Mouse (Mus musculus) cerebellum, adult 11-12 months (tissue): Measurements from ENCODE around the gene F2rl3.
A peak's percentile ranks its signal among the peaks of the same experiment; 100 is the strongest.

ENCODE experiments used
- DNase-seq: peaks from one replicate; pipeline ENCODE4 v3.0.0; 2022

Gene F2rl3

GRCm38 (mm10) chr8:72761322-72762051 is at the start of gene F2rl3:
TSS of gene F2rl3 (plus strand) at chr8:72761880.
- no peak for DNase-seq

- DNase-seq, result no peak
Measured at GRCm38 (mm10) chr8:72712569-72712968, 49.1 kb upstream of the F2rl3 start.

- no peak for DNase-seq
Measured at GRCm38 (mm10) chr8:72716594-72716993, 45.1 kb upstream of the F2rl3 start.

GRCm38 (mm10) chr8:72720541-72720940 is 41.1 kb upstream of the F2rl3 start:
- no peak for DNase-seq

DNA sequence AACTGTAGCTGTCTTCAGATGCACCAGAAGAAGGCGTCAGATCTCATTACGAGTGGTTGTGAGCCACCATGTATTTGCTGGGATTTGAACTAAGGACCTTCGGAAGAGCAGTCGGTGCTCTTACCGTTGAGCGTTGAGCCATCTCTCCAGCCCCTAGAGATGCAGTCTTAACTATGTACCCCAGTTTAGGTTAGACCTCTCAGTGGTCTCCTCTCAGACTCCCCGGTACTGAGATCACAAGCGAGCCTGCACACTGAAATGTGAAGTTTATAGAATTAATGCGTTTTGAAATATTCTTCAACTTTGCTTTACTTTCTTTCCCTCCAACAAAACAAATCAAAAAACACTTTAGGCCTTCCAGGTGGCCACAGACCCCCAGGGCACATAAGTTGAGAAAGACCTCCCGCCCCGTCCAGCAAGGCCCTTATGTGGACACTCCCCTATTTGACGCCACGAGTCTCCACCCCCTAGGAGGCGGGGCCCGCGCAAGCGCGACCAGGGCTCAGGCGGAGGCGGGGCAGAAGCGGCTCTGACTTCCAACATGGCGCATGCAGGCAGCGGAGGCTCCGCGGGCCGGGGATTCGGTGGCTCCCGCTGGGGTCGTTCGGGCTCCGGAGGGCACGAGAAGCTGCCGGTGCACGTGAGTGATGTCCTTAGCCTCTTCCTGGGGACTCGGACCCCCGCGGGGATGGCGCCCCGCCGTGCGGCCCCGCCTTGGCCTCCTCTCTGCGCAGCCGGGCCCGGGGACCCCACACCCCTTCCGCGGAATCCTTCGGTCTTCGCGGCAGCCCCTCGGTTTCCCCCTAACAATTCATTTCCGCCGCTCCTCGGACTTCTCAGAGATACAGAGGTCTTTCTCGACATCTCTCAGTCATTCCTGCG is 38.7 kb upstream of the F2rl3 start, which contains the start of gene Sin3b:
Gene Sin3b, plus strand, starts transcription at position 517 of the 882 bp plus-strand sequence.
- peak; percentile 92 for DNase-seq

DNA sequence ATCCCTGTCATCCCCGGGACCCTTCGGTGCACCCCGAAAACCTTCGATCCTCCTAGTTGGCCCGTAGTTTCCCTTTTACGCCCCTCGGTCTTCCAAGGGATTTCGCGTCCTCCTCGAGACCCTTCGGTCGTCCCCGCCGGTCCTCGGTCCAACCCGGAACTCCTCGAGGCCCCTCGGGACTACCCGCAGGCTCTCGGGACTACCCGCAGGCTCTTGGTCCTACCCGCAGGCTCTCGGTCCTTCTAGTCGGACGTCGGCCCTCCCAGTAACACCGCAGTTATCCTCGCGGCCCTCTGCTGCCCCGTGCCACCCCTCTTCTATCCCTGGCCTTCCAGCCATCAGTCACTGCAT is 38.1 kb upstream of the F2rl3 start:
- DNase-seq, result peak; percentile 28

GRCm38 (mm10) chr8:72728636-72729035 is 33.0 kb upstream of the F2rl3 start:
- no peak for DNase-seq

DNA sequence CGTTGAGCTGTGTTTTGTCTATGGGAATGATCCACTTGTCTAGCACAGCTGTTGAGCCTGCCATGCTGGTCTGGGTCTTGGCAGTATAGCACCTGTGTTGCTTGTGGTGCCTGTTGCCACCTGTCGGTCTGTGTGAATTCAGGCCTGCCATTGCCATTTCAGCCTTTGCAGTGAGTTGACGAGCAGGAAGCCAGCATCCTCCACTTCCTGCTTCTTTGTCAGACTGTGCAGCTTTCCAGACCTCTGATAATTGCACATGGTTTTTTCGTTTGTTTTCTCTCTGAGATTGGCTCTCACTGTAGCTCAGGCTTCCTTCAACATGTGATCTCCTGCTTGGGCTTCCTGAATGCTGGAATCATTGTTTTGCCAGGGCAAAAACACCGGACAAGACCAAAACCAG is 26.7 kb upstream of the F2rl3 start:
- DNase-seq, result no peak

- DNase-seq, result no peak
Measured at GRCm38 (mm10) chr8:72736868-72737267, 24.8 kb upstream of the F2rl3 start.

GRCm38 (mm10) chr8:72746061-72746460 is 15.6 kb upstream of the F2rl3 start:
- DNase-seq, result peak; percentile 37

DNA sequence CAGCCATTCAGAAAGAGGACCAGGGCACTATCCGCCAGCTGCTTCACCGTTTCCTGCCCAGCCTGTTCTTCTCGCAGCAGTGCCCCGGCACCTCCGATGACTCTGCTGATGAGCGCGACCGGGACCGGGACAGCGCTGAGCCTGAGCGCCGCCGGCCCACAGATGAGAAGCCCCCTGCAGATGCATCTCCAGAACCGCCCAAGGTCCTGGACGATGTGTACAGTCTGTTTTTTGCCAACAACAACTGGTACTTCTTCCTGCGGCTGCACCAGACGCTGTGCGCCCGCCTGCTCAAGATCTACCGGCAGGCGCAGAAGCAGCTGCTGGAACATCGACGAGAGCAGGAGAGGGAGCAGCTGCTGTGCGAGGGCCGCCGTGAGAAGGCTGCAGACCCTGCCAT is 11.8 kb upstream of the F2rl3 start:
- DNase-seq, result no peak

DNA sequence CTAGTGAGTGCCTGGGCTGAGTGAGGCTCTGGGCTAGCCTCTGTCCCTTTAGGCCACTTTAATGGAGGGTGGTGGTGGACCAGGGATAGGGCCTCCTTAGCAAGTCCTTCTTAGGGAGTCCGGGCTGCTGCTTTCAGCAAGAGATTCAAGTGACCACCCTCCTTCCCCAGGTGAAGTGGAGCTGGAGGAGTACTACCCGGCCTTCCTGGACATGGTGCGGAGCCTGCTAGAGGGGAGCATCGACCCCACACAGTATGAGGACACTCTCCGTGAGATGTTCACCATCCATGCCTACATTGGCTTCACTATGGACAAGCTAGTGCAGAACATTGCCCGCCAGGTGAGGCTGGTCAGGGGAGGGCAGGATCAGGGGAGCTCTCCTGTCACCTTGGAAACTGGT is 11.4 kb upstream of the F2rl3 start:
- DNase-seq, result no peak

DNA sequence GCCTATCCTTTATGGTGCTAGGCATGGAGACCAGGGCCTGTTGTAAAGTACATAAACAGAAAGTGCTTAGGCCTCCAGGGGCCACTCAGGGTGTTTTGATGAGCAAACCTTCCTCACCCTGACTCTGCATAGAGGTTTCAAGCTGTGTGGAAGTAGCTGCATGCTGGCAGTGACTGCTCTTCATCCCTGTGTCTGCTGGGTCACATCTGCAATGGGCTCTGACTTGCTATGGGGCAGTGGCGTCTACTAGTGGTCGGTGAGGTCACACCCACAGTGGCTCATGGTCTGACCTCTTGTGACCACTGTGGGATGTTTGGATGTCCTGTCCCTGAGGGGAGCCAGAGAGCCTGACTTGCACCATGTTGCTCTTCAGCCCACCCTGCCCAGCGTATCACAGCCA is 10.6 kb upstream of the F2rl3 start:
- DNase-seq, result no peak

DNA sequence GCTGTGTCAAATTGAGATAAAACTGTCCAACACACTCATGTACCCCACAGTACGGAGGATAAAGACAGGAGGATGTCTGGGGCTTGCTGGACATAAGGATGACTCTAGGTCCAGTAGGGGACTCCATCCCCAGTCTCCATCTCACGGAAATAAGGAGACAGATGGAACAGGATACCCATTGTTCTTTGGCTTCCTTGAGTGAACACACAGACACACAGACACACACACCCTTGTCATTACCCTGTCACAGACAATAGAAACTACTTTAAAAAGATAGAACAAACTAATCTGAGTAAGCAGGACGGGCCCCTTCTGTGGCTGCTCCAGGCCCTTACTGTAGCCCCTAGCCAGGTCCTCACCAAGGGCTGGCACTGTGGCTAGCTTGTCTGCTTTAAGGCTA is 9.4 kb upstream of the F2rl3 start:
- DNase-seq, result peak; percentile 1

- DNase-seq, result peak; percentile 1
Measured at GRCm38 (mm10) chr8:72753165-72753564, 8.5 kb upstream of the F2rl3 start.

GRCm38 (mm10) chr8:72753781-72754180 is 7.9 kb upstream of the F2rl3 start:
- DNase-seq, result no peak

DNA sequence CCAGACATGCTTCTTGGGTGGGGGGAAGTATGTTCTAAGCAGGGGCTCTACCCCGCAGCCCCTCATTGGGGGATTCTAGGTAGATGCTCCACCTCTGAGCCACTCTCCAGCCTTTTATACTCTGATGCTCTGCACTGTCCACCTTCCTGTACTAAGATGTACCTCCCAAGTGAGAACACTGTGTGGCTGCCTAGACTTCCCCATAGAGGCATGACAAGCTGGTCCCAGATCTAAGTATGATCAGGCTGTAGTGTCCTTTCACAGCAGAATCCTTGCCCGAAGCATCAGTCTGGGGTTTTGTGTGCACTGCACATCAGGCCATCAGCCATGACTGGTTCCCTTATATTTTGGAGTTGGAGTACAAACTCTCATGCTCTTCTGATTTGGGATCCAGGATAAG is 5.6 kb upstream of the F2rl3 start:
- no peak for DNase-seq

DNA sequence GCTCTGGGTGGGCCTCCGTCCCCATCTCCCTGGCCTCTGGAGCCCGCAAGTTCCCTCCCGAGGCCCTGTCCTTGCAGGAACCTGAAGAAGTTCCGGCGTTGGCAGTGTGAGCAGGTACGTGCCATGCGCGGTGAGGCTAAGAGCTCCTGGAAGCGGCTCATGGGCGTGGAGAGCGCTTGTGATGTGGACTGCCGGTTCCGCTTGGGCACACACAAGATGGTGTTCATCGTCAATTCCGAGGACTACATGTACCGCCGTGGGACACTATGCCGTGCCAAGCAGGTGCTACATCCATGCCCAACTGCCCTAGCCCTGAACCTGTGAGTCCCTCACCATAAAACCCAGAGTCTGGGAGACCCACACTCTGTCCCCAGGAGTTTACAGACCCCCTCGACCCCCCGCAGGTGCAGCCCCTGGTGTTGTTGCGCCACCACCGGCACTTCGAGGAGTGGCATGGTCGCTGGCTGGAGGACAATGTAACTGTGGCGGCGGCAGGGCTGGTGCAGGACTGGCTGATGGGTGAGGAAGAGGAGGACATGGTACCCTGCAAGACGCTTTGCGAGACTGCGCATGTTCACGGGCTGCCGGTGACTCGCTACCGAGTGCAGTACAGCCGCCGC is 4.8 kb upstream of the F2rl3 start:
- no peak for DNase-seq

- DNase-seq, result no peak
Measured at GRCm38 (mm10) chr8:72757426-72758195, 4.1 kb upstream of the F2rl3 start.

- DNase-seq, result no peak
Measured at GRCm38 (mm10) chr8:72758310-72758709, 3.4 kb upstream of the F2rl3 start.

DNA sequence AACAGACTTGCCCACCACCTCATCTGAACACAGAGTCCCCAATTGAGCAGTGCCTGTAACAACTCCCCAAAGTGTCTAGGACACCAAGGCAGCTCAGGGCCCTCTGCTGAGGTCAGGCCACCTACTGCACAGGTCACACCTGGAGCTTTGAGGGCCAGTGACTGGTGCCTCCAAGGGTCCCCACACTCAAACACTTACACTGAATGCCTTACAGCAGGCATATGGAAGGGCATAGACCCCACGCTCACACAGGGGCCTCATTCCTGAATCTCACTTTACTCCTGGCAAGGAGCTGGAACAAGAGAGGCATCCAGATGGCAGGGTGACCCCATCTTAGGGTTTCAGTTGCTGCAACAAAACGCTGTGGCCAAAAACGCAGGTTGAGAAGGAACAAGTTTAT is 1.5 kb upstream of the F2rl3 start:
- DNase-seq, result no peak

DNA sequence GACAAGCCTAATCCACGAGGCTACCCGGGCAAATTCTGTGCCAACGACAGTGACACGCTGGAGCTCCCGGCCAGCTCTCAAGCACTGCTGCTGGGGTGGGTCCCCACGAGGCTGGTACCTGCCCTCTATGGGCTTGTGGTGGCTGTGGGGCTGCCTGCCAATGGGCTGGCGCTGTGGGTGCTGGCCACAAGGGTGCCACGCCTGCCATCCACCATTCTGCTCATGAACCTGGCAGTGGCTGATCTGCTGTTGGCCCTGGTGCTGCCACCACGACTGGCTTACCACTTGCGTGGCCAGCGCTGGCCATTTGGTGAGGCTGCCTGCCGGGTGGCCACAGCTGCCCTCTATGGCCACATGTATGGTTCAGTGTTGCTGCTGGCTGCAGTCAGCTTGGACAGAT is 626 bp downstream of the F2rl3 start:
- DNase-seq, result no peak

DNA sequence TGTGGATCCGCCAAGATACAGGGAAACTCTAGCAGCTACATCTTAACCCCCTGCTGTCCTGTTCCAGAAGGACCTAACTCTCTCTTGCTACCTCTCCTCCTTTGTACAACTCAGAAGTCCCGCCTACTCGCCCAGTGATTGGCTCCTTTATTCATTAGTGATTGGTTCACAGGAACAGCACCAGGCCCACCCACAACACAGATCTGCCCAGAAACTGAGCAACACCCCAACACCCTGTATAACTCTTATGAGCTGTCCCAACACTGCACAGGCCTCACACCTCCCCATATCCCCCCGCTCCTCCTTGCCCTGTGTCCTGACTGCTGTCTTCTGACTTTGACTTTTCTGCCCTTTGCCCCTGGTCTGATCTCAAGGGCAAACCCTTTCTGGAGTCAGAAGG is 4.0 kb downstream of the F2rl3 start:
- DNase-seq, result no peak
